Mouse (Mus musculus): ENCODE measurements at regions not wholly inside any gene's neighbourhood (a gene's known extent, or its start where the extent isn't known, plus 50 kb on each side); places are given as distances from the start of the nearest gene placed in this dataset.

- Histone ChIP-seq H3K4me3 (ENCODE audit: insufficient read depth, low read depth, low read length) (no peak overlapping the region), H3K27me3 (ENCODE audit: control insufficient read depth, insufficient read depth, low read length) (no peaks in the 10 kb centered on the region), H3K79me2 (ENCODE audit: control insufficient read depth, insufficient read depth, low read length) (no peaks in the 10 kb centered on the region), H3K27ac (replicated peaks; ENCODE audit: insufficient read depth, low read depth, low read length) (no peak overlapping the region), H3K9ac (ENCODE audit: low read depth, low read length) (no peak overlapping the region), H3K4me1 (ENCODE audit: control insufficient read depth, insufficient read depth, low read length) (no peaks in the 10 kb centered on the region), H3K36me3 (ENCODE audit: control insufficient read depth, insufficient read depth, low read length) (no peaks in the 10 kb centered on the region)
- no peak for DNase-seq (ENCODE audit: extremely low read depth, low read depth, low spot score)
- WGBS: 85% methylated on average over 4 of the region's 4 CpGs
- TF ChIP-seq POLR2A (IDR thresholded peaks at IDR 0.05; ENCODE audit: extremely low read depth, insufficient read depth, low read length) (no peak), CTCF (IDR thresholded peaks at IDR 0.05; ENCODE audit: low read depth, low read length) (no peak)
Measured at GRCm38 (mm10) chr8:34735006-34735405, 623.5 kb upstream of the Gm10131 start.

DNA sequence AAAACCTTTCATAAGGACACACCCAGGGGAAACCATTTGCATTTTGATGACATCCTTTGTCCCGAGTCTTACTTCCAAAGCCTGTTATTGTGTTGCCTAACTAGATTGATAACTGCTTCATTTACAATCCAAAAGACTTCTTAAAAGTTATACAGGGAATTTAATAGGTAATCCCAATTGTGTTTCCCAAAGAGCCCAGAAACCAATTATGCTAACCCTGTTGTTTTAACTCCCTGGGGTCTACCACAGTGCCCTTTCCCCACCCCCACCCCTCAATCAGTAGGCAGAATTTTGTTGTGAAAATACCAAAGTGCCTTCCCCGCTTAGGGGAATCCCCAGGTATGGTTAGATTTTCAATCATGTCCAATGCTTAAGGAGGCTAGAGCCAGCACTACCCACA, 621.3 kb upstream of the Gm10131 start:
- Histone ChIP-seq H3K27ac (replicated peaks; ENCODE audit: insufficient read depth, low read depth, low read length) (no peak overlapping the region), H3K27me3 (ENCODE audit: control insufficient read depth, insufficient read depth, low read length) (no peaks in the 10 kb centered on the region), H3K36me3 (ENCODE audit: control insufficient read depth, insufficient read depth, low read length) (no peaks in the 10 kb centered on the region), H3K4me1 (ENCODE audit: control insufficient read depth, insufficient read depth, low read length) (no peaks in the 10 kb centered on the region), H3K79me2 (ENCODE audit: control insufficient read depth, insufficient read depth, low read length) (no peaks in the 10 kb centered on the region), H3K4me3 (ENCODE audit: insufficient read depth, low read depth, low read length) (no peak overlapping the region), H3K9ac (ENCODE audit: low read depth, low read length) (no peak overlapping the region)
- TF ChIP-seq CTCF (IDR thresholded peaks at IDR 0.05; ENCODE audit: low read depth, low read length): no peak
- TF ChIP-seq POLR2A (IDR thresholded peaks at IDR 0.05; ENCODE audit: extremely low read depth, insufficient read depth, low read length): no peak
- WGBS: 37% methylated on average over 2 of the region's 2 CpGs
- no peak for DNase-seq (ENCODE audit: extremely low read depth, low read depth, low spot score)

DNA sequence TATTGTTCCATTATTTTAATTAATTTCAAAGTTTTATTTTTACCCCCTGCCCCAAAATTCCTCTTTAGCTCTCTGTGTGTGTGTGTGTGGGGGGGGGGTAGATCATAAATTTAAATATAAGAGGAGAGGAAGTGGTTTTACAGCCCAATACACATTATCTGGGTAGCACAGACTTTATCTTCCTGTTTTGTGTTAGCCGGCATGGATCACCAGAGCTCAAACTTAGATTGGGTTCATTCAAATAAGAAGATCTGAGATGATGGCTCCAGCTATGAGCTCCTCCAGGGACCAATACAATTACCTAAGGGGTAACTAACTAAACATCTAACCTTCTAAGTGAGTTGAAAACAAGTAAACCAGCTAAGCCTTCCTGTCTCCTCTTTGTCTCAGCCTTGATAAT, 620.8 kb upstream of the Gm10131 start:
- Histone ChIP-seq H3K4me1 (ENCODE audit: control insufficient read depth, insufficient read depth, low read length) (no peaks in the 10 kb centered on the region), H3K27me3 (ENCODE audit: control insufficient read depth, insufficient read depth, low read length) (no peaks in the 10 kb centered on the region), H3K36me3 (ENCODE audit: control insufficient read depth, insufficient read depth, low read length) (no peaks in the 10 kb centered on the region), H3K27ac (replicated peaks; ENCODE audit: insufficient read depth, low read depth, low read length) (no peak overlapping the region), H3K4me3 (ENCODE audit: insufficient read depth, low read depth, low read length) (no peak overlapping the region), H3K79me2 (ENCODE audit: control insufficient read depth, insufficient read depth, low read length) (no peaks in the 10 kb centered on the region), H3K9ac (ENCODE audit: low read depth, low read length) (no peak overlapping the region)
- no peak for DNase-seq (ENCODE audit: extremely low read depth, low read depth, low spot score)
- TF ChIP-seq CTCF (IDR thresholded peaks at IDR 0.05; ENCODE audit: low read depth, low read length): no peak
- TF ChIP-seq POLR2A (IDR thresholded peaks at IDR 0.05; ENCODE audit: extremely low read depth, insufficient read depth, low read length): no peak
- WGBS: 37% methylated on average over 1 of the region's 1 CpGs

DNA sequence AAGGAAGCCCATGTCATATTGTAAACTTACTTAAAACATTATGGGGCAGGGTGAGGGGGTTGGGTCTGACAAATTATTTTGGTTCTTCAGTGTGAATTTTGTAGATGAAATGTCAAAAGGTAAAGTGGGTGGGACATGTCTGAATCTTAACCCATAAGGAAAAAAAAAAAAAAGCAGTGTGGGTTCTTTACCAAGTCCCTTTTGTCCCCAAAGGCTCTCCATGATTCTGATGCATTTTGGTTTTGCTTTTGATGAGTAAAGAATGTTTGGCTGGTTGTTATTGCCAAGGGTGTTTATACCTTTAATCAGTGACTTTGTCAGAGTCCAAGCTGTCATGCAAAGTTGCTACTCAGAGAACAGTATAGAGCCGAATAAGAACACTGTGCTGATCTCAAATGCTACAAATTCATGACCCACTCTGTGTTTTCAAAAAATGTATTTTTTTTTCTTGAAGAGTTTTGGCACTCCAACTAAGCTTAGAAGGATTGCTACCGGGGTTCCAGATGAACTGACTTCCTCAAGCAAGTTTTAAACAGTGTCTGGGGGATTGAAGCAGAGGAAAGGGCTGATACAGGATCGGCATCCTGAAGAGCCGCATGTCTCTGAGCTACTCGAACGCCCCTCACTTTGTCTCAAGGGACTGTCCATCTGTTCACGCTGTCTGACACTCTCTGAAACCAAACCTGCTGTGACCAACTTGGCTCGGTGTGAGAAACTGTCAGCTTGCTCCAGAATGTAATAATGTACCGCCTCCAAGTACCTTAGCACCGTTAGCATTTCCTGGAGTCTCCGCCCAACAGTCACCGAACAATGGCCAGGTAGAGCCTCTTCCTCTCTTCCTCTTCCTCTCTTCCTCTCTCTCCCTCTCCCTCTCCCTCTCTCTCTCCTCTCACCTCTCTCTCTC, 619.8 kb upstream of the Gm10131 start:
- 55% methylated on average over 12 of the region's 12 CpGs for WGBS
- no peak for DNase-seq (ENCODE audit: extremely low read depth, low read depth, low spot score)

DNA sequence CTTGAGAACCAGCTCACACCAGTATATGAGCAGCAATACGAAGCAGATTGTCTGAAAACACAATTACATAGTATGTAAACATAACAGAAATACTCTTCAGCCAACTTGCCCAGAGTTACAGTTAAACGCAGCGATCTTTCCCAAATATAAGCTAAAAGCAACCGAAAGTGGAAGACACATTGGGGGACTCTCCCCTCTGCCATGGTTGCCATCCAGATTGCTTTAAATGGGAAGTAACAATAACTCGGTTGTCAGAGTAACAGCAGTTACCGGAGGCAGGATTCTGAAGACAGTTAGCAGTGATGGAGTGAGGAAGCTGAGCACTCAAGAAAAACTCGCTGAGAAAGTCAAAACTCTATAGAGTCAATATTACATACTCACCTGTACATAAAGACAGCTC, 618.0 kb upstream of the Gm10131 start:
- Histone ChIP-seq H3K79me2 (ENCODE audit: control insufficient read depth, insufficient read depth, low read length) (no peaks in the 10 kb centered on the region), H3K9ac (ENCODE audit: low read depth, low read length) (no peak overlapping the region), H3K4me3 (ENCODE audit: insufficient read depth, low read depth, low read length) (no peak overlapping the region), H3K27ac (replicated peaks; ENCODE audit: insufficient read depth, low read depth, low read length) (no peak overlapping the region), H3K36me3 (ENCODE audit: control insufficient read depth, insufficient read depth, low read length) (no peaks in the 10 kb centered on the region), H3K4me1 (ENCODE audit: control insufficient read depth, insufficient read depth, low read length) (no peaks in the 10 kb centered on the region), H3K27me3 (ENCODE audit: control insufficient read depth, insufficient read depth, low read length) (0 out of 2 replicates have a peak, but pooled peaks cover 2% of the 10 kb centered on the region)
- TF ChIP-seq CTCF (IDR thresholded peaks at IDR 0.05; ENCODE audit: low read depth, low read length) (no peak), POLR2A (IDR thresholded peaks at IDR 0.05; ENCODE audit: extremely low read depth, insufficient read depth, low read length) (no peak)
- WGBS: 94% methylated on average over 7 of the region's 7 CpGs
- no peak for DNase-seq (ENCODE audit: extremely low read depth, low read depth, low spot score)

More for the DNA sequence above, 619.8 kb upstream of the Gm10131 start:
- Histone ChIP-seq H3K27me3 (ENCODE audit: control insufficient read depth, insufficient read depth, low read length) (0 out of 2 replicates have a peak, but pooled peaks cover 2% of the 10 kb centered on the region), H3K9ac (ENCODE audit: low read depth, low read length) (no peak overlapping the region), H3K79me2 (ENCODE audit: control insufficient read depth, insufficient read depth, low read length) (no peaks in the 10 kb centered on the region), H3K36me3 (ENCODE audit: control insufficient read depth, insufficient read depth, low read length) (no peaks in the 10 kb centered on the region), H3K4me3 (ENCODE audit: insufficient read depth, low read depth, low read length) (no peak overlapping the region), H3K27ac (replicated peaks; ENCODE audit: insufficient read depth, low read depth, low read length) (no peak overlapping the region), H3K4me1 (ENCODE audit: control insufficient read depth, insufficient read depth, low read length) (no peaks in the 10 kb centered on the region)
- TF ChIP-seq POLR2A (IDR thresholded peaks at IDR 0.05; ENCODE audit: extremely low read depth, insufficient read depth, low read length): no peak
- no peak for TF ChIP-seq CTCF (IDR thresholded peaks at IDR 0.05; ENCODE audit: low read depth, low read length)

GRCm38 (mm10) chr8:34727699-34728098, 616.2 kb upstream of the Gm10131 start:
- WGBS: 92% methylated on average over 8 of the region's 8 CpGs
- Histone ChIP-seq H3K4me1 (ENCODE audit: control insufficient read depth, insufficient read depth, low read length) (no peaks in the 10 kb centered on the region), H3K4me3 (ENCODE audit: insufficient read depth, low read depth, low read length) (no peak overlapping the region), H3K79me2 (ENCODE audit: control insufficient read depth, insufficient read depth, low read length) (no peaks in the 10 kb centered on the region), H3K27me3 (ENCODE audit: control insufficient read depth, insufficient read depth, low read length) (0 out of 2 replicates have a peak, but pooled peaks cover 2% of the 10 kb centered on the region), H3K36me3 (ENCODE audit: control insufficient read depth, insufficient read depth, low read length) (no peaks in the 10 kb centered on the region), H3K27ac (replicated peaks; ENCODE audit: insufficient read depth, low read depth, low read length) (no peak overlapping the region), H3K9ac (ENCODE audit: low read depth, low read length) (no peak overlapping the region)
- DNase-seq (ENCODE audit: extremely low read depth, low read depth, low spot score): no peak
- TF ChIP-seq POLR2A (IDR thresholded peaks at IDR 0.05; ENCODE audit: extremely low read depth, insufficient read depth, low read length): no peak
- no peak for TF ChIP-seq CTCF (IDR thresholded peaks at IDR 0.05; ENCODE audit: low read depth, low read length)
